13 mouse cellular contexts compared by ENCODE assay signal in genomic region chr15:28823526-28823925, GRCm38 (mm10).
DNase-seq lines count a peak whose midpoint lies in the region; ATAC-seq lines count a peak whose summit lies in the region.
"Had no signal": no experiment of that assay in that cellular context is flagged by ENCODE, and none has a peak within 500 bp of the region (broad histone marks: within the 10 kb centered on the region; RNA-seq: fewer than 3 reads in every experiment).

No protein-coding gene starts in this region.

- DNase-seq in embryo, embryonic 10 days (ENCODE audit: low spot score): peak; percentile 42
- no peak for DNase-seq in embryo, embryonic 9.5 days (ENCODE audit: extremely low spot score)
- DNase-seq in 3T3-L1 (ENCODE audit: low read depth, low spot score): peak; percentile 24
- DNase-seq in ZHBTc4 (ENCODE audit: low read depth, low spot score): peak; percentile 27
- peak; percentile 48 for DNase-seq in forelimb bud, embryonic 11.5 days (ENCODE audit: low read depth, low spot score)
- no peak for DNase-seq in thymus, postnatal 0 days (ENCODE audit: low spot score)
- DNase-seq in frontal cortex, postnatal 36 days (ENCODE audit: low spot score in 2 of 2): no peak
- DNase-seq: cerebellum, adult 11-12 months; cerebellum, postnatal 36 days; kidney, adult 2 months; midbrain, embryonic 14.5 days had no signal

- ATAC-seq in granulocyte monocyte progenitor cell, adult 5-6 weeks (replicated peaks; ENCODE audit: poor library complexity, severe bottlenecking): no peak
- ATAC-seq: forebrain, embryonic 14.5 days had no signal

Comparison
In these comparisons a context has a peak if more than half of its experiments do, and no peak if none do; other contexts are left out.
1. DNase-seq: peak in embryo, embryonic 10 days (single experiment), 3T3-L1 (single experiment), ZHBTc4 (single experiment) and forelimb bud, embryonic 11.5 days (single experiment); none in embryo, embryonic 9.5 days (single experiment), thymus, postnatal 0 days (single experiment) and frontal cortex, postnatal 36 days (0 of 2).